Mouse (Mus musculus): ENCODE results near the gene Sash1. TPM values are rescaled to one million over a fixed set of nuclear protein-coding genes. Genes with fewer than 3 reads are reported as not detected.

The Sash1 gene
- total and polyA plus RNA-seq, 3 experiments = 0.09 to 0.59 (median 0.24) TPM

DNA sequence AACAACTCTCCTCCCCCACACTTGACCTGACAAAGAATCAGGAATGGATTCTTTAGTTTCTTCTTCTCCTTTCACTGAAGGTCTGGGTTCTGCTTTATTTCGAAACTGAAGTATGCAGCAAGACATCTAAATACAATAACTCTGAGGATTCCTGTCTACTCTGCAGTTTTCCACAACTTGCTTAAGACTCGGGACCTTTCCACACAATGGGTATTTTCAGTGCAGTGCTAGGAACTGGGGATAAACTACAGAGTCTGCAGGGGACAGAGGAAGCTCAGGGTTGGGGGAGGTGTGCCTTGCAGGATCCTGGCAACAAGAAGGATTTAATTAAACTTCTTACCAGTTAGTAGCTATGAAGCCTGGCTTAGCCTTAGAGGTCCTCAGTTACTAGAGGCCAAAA lies 4.1 kb downstream of the Sash1 start:
- Histone ChIP-seq H3K4me1 (ENCODE audit: control insufficient read depth in 1 of 2, insufficient read depth in 2 of 2) (0 out of 4 replicates have a peak, but pooled peaks cover 0 to 2% of the 10 kb centered on the region in 2 experiments), H3K4me3 (replicated peaks in 1 of 3; ENCODE audit: low read depth in 2 of 3, low read length in 2 of 3, poor library complexity in 1 of 3) (no peak overlapping the region)

GRCm38 (mm10) chr10:8880950-8881675 lies 4.8 kb downstream of the Sash1 start:
- in situ Hi-C loops (cut with MboI; ENCODE audit: low pct_ligation_motif_present, low pct_unique_long_range_greater_than_20kb, low sequenced_read_pairs) (no loop called here), dilution Hi-C loops (cut with MboI; ENCODE audit: extremely low pct_ligation_motif_present, extremely low pct_unique_long_range_greater_than_20kb, low sequenced_read_pairs) (no loop called here)
- Histone ChIP-seq H3K4me3 (replicated peaks in 1 of 3; ENCODE audit: low read depth in 2 of 3, low read length in 2 of 3, poor library complexity in 1 of 3) (no peak overlapping the region), H3K27me3 (replicated peaks) (no peaks in the 10 kb centered on the region), H3K79me2 (replicated peaks; ENCODE audit: control insufficient read depth, extremely low read depth, insufficient read depth, poor library complexity, severe bottlenecking) (no peaks in the 10 kb centered on the region), H3K9ac (ENCODE audit: insufficient read depth, low read depth) (no peak overlapping the region), H3K36me3 (replicated peaks in 1 of 2; ENCODE audit: control insufficient read depth in 1 of 2, insufficient read depth in 1 of 2, low read length in 1 of 2) (no peaks in the 10 kb centered on the region), H3K9me3 (replicated peaks; ENCODE audit: low read length) (peaks cover 4% of the 10 kb centered on the region), H3K4me2 (ENCODE audit: insufficient read depth, low read depth, poor library complexity, severe bottlenecking) (no peak overlapping the region), H3K4me1 (ENCODE audit: control insufficient read depth in 1 of 2, insufficient read depth in 2 of 2) (0 out of 4 replicates have a peak, but pooled peaks cover 0 to 2% of the 10 kb centered on the region in 2 experiments), H3K27ac (ENCODE audit: insufficient read depth, low read depth) (no peak overlapping the region)
- no peak for DNase-seq (ENCODE audit: extremely low read depth)
- no peak for TF ChIP-seq MAX (IDR thresholded peaks at IDR 0.05; ENCODE audit: low read length)
- no peak for TF ChIP-seq POLR2AphosphoS2 (IDR thresholded peaks at IDR 0.05; ENCODE audit: low read depth, low read length)
- TF ChIP-seq MEF2A (IDR thresholded peaks at IDR 0.05; ENCODE audit: borderline replicate concordance, low read depth, low read length) = no peak
- no peak for TF ChIP-seq SMC3 (IDR thresholded peaks at IDR 0.05; ENCODE audit: low read depth, low read length)
- no peak for TF ChIP-seq JUND (conservative IDR thresholded peaks at IDR 0.05; ENCODE audit: low read depth, low read length)
- TF ChIP-seq BHLHE40 (IDR thresholded peaks at IDR 0.05; ENCODE audit: low read depth, low read length) = no peak
- TF ChIP-seq IRF4 (IDR thresholded peaks at IDR 0.05; ENCODE audit: low read depth, low read length) = no peak
- TF ChIP-seq CTCF (conservative IDR thresholded peaks at IDR 0.05 in 1 of 2, IDR thresholded peaks at IDR 0.05 in 1 of 2; ENCODE audit: low read depth in 2 of 2, low read length in 2 of 2) = peak in 1 of 2 experiments; percentile 24; a peak in 1 of 4 replicates

More for the DNA sequence above, 4.1 kb downstream of the Sash1 start:
- no peak overlapping the region for H3K4me2 ChIP-seq (ENCODE audit: insufficient read depth, low read depth, poor library complexity, severe bottlenecking)
- peaks cover 5% of the 10 kb centered on the region for H3K9me3 ChIP-seq (replicated peaks; ENCODE audit: low read length)
- no peaks in the 10 kb centered on the region for H3K27me3 ChIP-seq (replicated peaks)
- dilution Hi-C loops (cut with MboI; ENCODE audit: extremely low pct_ligation_motif_present, extremely low pct_unique_long_range_greater_than_20kb, low sequenced_read_pairs) = no loop called here
- H3K27ac ChIP-seq (ENCODE audit: insufficient read depth, low read depth) = no peak overlapping the region
- DNase-seq (ENCODE audit: extremely low read depth) = no peak
- H3K9ac ChIP-seq (ENCODE audit: insufficient read depth, low read depth) = no peak overlapping the region
- TF ChIP-seq MAX (IDR thresholded peaks at IDR 0.05; ENCODE audit: low read length) = no peak
- no peak for TF ChIP-seq GABPA (IDR thresholded peaks at IDR 0.05; ENCODE audit: insufficient replicate concordance, low read depth, low read length)
- no peak for TF ChIP-seq NRF1 (IDR thresholded peaks at IDR 0.05; ENCODE audit: low read depth, low read length)
- TF ChIP-seq PAX5 (IDR thresholded peaks at IDR 0.05; ENCODE audit: low read length) = no peak
- TF ChIP-seq ZMIZ1 (IDR thresholded peaks at IDR 0.05; ENCODE audit: low read depth, low read length) = no peak
- TF ChIP-seq POLR2A (IDR thresholded peaks at IDR 0.05; ENCODE audit: low read depth, low read length) = no peak
- TF ChIP-seq ZNF384 (IDR thresholded peaks at IDR 0.05; ENCODE audit: low read depth, low read length) = no peak
- no peak for TF ChIP-seq IRF4 (IDR thresholded peaks at IDR 0.05; ENCODE audit: low read depth, low read length)
- TF ChIP-seq ZC3H11A (IDR thresholded peaks at IDR 0.05; ENCODE audit: low read depth, low read length) = no peak
- no peak for TF ChIP-seq CHD2 (IDR thresholded peaks at IDR 0.05; ENCODE audit: low read length)
- no peak for TF ChIP-seq JUND (conservative IDR thresholded peaks at IDR 0.05; ENCODE audit: low read depth, low read length)
- TF ChIP-seq MEF2A (IDR thresholded peaks at IDR 0.05; ENCODE audit: borderline replicate concordance, low read depth, low read length) = no peak
- no peak for TF ChIP-seq SIN3A (IDR thresholded peaks at IDR 0.05; ENCODE audit: low read length)
- TF ChIP-seq CHD1 (IDR thresholded peaks at IDR 0.05; ENCODE audit: low read depth, low read length) = no peak
- no peak for TF ChIP-seq RAD21 (IDR thresholded peaks at IDR 0.05; ENCODE audit: low read depth, low read length)
- no peak for TF ChIP-seq MXI1 (IDR thresholded peaks at IDR 0.05; ENCODE audit: low read depth, low read length)
- H3K79me2 ChIP-seq (replicated peaks; ENCODE audit: control insufficient read depth, extremely low read depth, insufficient read depth, poor library complexity, severe bottlenecking) = no peaks in the 10 kb centered on the region
- no peaks in the 10 kb centered on the region for H3K36me3 ChIP-seq (replicated peaks in 1 of 2; ENCODE audit: control insufficient read depth in 1 of 2, insufficient read depth in 1 of 2, low read length in 1 of 2)
- in situ Hi-C loops (cut with MboI; ENCODE audit: low pct_ligation_motif_present, low pct_unique_long_range_greater_than_20kb, low sequenced_read_pairs) = no loop called here

All from CH12.LX (cell line).